Mouse (Mus musculus) liver, adult 2 months (tissue): Measurements from ENCODE around the gene F830045P16Rik.

Experiments used
- CTCF ChIP-seq: fragments of 200-500 bp; IDR thresholded peaks from 2 replicates; pipeline ENCODE4 v1.5.1; 2011; ENCODE audit warnings: low read depth, low read length, control low read depth
- POLR2A ChIP-seq: fragments of 200-500 bp; IDR thresholded peaks from 2 replicates; pipeline ENCODE4 v1.6.1; 2011; ENCODE audit warnings: low read length, control low read depth; ENCODE audit not compliant: insufficient read depth; ENCODE audit errors: extremely low read depth

DNA sequence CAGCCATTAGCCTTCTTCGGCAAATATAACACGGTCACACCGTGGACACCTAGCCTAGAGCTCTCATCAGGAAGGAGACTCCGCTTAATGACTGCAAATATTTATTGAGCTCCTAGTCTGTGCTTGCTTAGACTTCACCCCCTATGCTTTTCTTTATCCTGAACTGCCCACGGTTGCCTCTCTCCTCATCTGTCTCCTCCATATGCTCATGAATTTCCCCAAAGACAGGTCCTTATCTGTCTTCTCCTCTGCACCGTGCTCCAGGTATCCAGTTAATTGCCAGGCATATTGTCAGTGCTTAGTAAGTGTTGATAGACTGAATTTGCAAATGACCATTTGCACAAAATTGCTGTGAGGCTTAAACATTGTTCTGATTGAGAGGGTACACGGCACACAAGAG lies 32.7 kb upstream of the F830045P16Rik start:
- no peak for TF ChIP-seq POLR2A
- no peak for TF ChIP-seq CTCF
